Mouse (Mus musculus) right cerebral cortex, postnatal 4 days (tissue): Measurements from ENCODE around the gene Sbf1.

Experiments
- DNase-seq: peaks from one replicate; pipeline ENCODE4 v3.0.0-alpha.2; 2022

Gene Sbf1

GRCm38 (mm10) chr15:89277366-89277765, 37.7 kb downstream of the Sbf1 start:
- no peak for DNase-seq

- DNase-seq = no peak
Observed at GRCm38 (mm10) chr15:89275497-89275896, 39.6 kb downstream of the Sbf1 start.

GRCm38 (mm10) chr15:89264485-89264884, 50.6 kb downstream of the Sbf1 start:
- no peak for DNase-seq

GRCm38 (mm10) chr15:89258997-89259396, 56.1 kb downstream of the Sbf1 start:
- DNase-seq = no peak

DNA sequence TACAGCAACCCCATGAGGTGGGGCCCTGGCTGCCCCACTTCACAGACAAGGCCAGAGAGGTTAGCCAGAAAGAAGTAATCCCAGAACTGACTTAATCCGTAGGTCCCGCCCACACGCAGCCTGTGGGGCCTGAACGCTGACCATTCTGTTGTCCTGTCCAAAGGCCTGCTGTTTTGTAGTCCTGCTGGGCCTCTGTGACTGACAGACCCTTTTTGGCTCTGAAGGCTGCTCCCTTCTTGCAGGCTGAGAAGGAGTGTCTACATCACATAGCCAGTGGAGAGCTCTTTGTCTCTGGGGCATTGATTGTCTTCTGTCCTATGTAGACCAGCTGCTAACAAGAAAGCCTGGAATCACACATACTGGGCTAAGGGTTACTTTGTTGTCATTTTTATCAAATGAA, 59.8 kb downstream of the Sbf1 start:
- DNase-seq = no peak

DNA sequence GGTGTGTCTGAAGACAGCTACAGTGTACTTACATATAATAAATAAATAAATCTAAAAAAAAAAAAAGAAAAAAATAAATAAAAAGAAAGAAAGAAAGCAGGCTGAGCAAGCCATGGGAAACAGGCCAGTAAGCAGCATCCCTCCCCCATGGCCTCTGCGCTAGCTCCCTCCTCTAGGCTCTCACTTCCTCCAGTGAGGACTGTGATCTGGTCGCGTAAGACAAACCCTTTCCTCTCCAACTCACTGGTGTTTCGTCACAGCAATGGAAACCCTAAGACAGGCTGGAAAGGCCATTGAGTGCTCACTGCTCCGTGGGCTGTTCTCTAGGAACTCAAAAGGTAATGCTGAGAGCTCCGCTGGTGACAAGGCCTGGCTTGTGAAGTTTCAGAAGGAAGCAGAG, 66.0 kb downstream of the Sbf1 start:
- no peak for DNase-seq

DNA sequence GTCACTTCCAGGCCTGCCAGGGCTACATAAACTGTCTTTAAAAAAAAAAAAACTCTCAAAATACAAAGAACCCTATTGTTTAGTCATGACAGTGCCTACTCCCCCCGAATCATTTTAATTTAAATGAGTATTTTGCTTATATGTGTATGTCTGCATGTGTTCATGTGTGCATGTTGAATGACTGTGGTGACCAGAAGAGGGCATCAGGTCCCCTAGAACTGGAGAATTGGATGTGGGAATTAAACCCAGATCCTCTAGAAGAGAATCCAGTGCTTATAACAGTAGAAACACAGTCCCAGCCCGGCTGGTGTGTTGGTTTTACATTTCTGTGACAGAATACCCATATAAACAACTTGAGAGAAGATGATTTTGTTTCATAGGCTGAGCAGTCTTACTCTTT, 74.1 kb downstream of the Sbf1 start:
- no peak for DNase-seq

DNA sequence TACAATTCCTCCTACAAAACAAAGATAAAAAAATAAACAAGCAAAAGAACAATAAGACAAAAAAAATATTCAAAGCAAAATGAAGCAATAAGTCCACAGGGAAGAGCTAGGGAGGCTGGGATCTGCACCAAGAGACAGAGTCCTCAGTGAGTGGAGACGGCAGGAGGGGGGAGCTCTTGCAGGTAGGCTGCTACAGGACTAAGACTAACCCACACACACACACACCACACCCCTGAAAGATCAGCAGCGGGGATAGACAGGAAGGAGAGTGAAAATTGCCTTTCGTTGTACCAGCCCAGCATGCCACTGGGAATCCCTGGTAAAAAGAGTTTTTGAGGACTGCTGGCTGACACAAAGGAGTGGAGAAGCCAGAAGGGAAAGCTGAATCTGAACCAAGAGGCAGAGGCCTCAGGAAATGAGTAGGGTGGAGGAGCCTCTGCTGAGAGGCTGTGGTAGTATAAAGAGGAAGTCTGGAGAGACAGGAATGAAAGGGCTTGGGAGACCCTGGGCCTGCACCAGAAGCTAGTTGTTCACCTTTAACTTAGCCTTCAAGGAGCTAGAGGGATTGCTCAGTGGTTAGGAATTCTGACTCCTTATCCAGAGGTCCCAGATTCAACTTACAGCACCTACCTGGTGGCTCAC, 75.2 kb downstream of the Sbf1 start:
- no peak for DNase-seq
